Mouse (Mus musculus) hindbrain, postnatal 0 days (tissue): ENCODE data around the gene Tyro3. TPM values are rescaled to one million over a fixed set of nuclear protein-coding genes. Genes with fewer than 3 reads are reported as not detected.

Experiments
- ATAC-seq: fragments of 200-750 bp; cut with Nextera tagmentation; 2 replicates; pipeline ENCODE4 v1.8.0; 2017; ENCODE audit warnings: mild to moderate bottlenecking, moderate TSS enrichment, moderate library complexity
- DNase-seq: peaks from one replicate; pipeline ENCODE4 v3.0.0-alpha.2; 2015; ENCODE audit warnings: low spot score
- H3K27ac ChIP-seq: fragments of 300-500 bp; sonication (generic); 2 replicates; pipeline ENCODE4 v1.5.1; 2014; ENCODE audit warnings: mild to moderate bottlenecking
- H3K27me3 ChIP-seq: fragments of 300-500 bp; sonication (generic); 2 replicates; pipeline ENCODE4 v1.6.1; 2014; ENCODE audit warnings: low read length, mixed read lengths; ENCODE audit not compliant: insufficient read depth
- H3K36me3 ChIP-seq: fragments of 300-500 bp; sonication (generic); 2 replicates; pipeline ENCODE4 v1.6.1; 2014; ENCODE audit warnings: low read length, mixed read lengths; ENCODE audit not compliant: insufficient read depth
- H3K4me1 ChIP-seq: fragments of 300-500 bp; sonication (generic); 2 replicates; pipeline ENCODE4 v1.6.1; 2014; ENCODE audit warnings: antibody characterized with exemption, low read length, mixed read lengths; ENCODE audit not compliant: insufficient read depth
- H3K4me2 ChIP-seq: fragments of 300-500 bp; sonication (generic); 2 replicates; pipeline ENCODE4 v1.6.1; 2014; ENCODE audit warnings: low read depth, mild to moderate bottlenecking, low read length, moderate library complexity, mixed read lengths
- H3K4me3 ChIP-seq: fragments of 300-500 bp; sonication (generic); 2 replicates; pipeline ENCODE4 v1.5.1; 2014; ENCODE audit warnings: low read length
- H3K9ac ChIP-seq: fragments of 300-500 bp; sonication (generic); replicated peaks from 2 replicates; pipeline ENCODE4 v1.6.1; 2014; ENCODE audit warnings: mild to moderate bottlenecking, low read length, moderate library complexity, mixed read lengths
- H3K9me3 ChIP-seq: fragments of 300-500 bp; sonication (generic); 2 replicates; pipeline ENCODE4 v1.6.1; 2016; ENCODE audit warnings: low read length, mixed read lengths
- CTCF ChIP-seq: IDR thresholded peaks from 2 replicates; pipeline ENCODE4 v1.5.1; 2016; ENCODE audit warnings: antibody characterized with exemption, control low read depth, low read depth
- WGBS: fragments of 180-500 bp; shearing (Covaris S2); extraction: QIAGEN DNeasy Blood & Tissue Kit; methylation state at CpG from one replicate; pipeline ENCODE4 v1.1.7; 2014; 5-methylcytosine and 5-hydroxymethylcytosine counted together
- polyA plus RNA-seq: library from polyadenylated mRNA; unstranded; fragments of >200 nt; fragmentation: Nextera tagmentation; extraction: Ambion mirVana; gene quantifications from 2 replicates; pipeline ENCODE4 v1.2.1, GENCODE M21; 2015
- total RNA-seq: library from RNA; depleted of rRNA; stranded (reverse); fragments of >200 nt; gene quantifications from 2 replicates; pipeline ENCODE4 v1.2.3, GENCODE M21; 2014; rRNA removed

Tyro3 gene
- total and polyA plus RNA-seq, 2 experiments from 2014 or later: 26.6 to 85.8 TPM

GRCm38 (mm10) chr2:119853811-119854210, 56.3 kb downstream of the Tyro3 start:
- Histone ChIP-seq H3K4me1 (no peaks in the 10 kb centered on the region), H3K9ac (no peak overlapping the region), H3K27ac (no peak overlapping the region), H3K4me2 (no peak overlapping the region), H3K36me3 (no peaks in the 10 kb centered on the region), H3K9me3 (no peaks in the 10 kb centered on the region), H3K4me3 (no peak overlapping the region), H3K27me3 (no peaks in the 10 kb centered on the region)
- DNase-seq (no peak), ATAC-seq (no peak)
- no peak for TF ChIP-seq CTCF
- 88% methylated on average over 4 of the region's 4 CpGs for WGBS

- ATAC-seq (no peak), DNase-seq (no peak)
- Histone ChIP-seq H3K4me2 (no peak overlapping the region), H3K9me3 (no peaks in the 10 kb centered on the region), H3K27ac (no peak overlapping the region), H3K27me3 (no peaks in the 10 kb centered on the region), H3K4me1 (no peaks in the 10 kb centered on the region), H3K9ac (no peak overlapping the region), H3K4me3 (no peak overlapping the region), H3K36me3 (no peaks in the 10 kb centered on the region)
- 62% methylated on average over 6 of the region's 6 CpGs for WGBS
- no peak for TF ChIP-seq CTCF
Observed at GRCm38 (mm10) chr2:119855310-119855850, 57.8 kb downstream of the Tyro3 start.

GRCm38 (mm10) chr2:119857341-119857740, 59.8 kb downstream of the Tyro3 start:
- no peak overlapping the region for H3K9ac ChIP-seq
- no peak overlapping the region for H3K27ac ChIP-seq
- ATAC-seq (no peak), DNase-seq (no peak)
- no peak overlapping the region for H3K4me3 ChIP-seq
- TF ChIP-seq CTCF: no peak
- H3K4me1 ChIP-seq: no peaks in the 10 kb centered on the region
- H3K27me3 ChIP-seq: no peaks in the 10 kb centered on the region
- 84% methylated on average over 2 of the region's 2 CpGs for WGBS
- H3K36me3 ChIP-seq: no peaks in the 10 kb centered on the region
- H3K9me3 ChIP-seq: no peaks in the 10 kb centered on the region
- H3K4me2 ChIP-seq: no peak overlapping the region

- Histone ChIP-seq H3K4me1 (no peaks in the 10 kb centered on the region), H3K4me2 (no peak overlapping the region), H3K4me3 (no peak overlapping the region), H3K9ac (no peak overlapping the region), H3K36me3 (no peaks in the 10 kb centered on the region), H3K27me3 (no peaks in the 10 kb centered on the region), H3K9me3 (no peaks in the 10 kb centered on the region), H3K27ac (no peak overlapping the region)
- TF ChIP-seq CTCF: no peak
- ATAC-seq: no peak
- 73% methylated on average over 4 of the region's 4 CpGs for WGBS
- DNase-seq: no peak
Observed at GRCm38 (mm10) chr2:119864484-119864883, 67.0 kb downstream of the Tyro3 start.

Other genes starting within 250 kb of the Tyro3 start
- 7.1 and 8.4 TPM in 2 replicates for gene Nusap1, start 179.4 kb upstream of the Tyro3 start, total RNA-seq
- gene Nusap1, start 179.4 kb upstream of the Tyro3 start, polyA plus RNA-seq: 13.3 and 13.8 TPM in 2 replicates
- gene Oip5, start 179.3 kb upstream of the Tyro3 start, total RNA-seq: 5.8 and 6.2 TPM in 2 replicates
- gene Oip5, start 179.3 kb upstream of the Tyro3 start, polyA plus RNA-seq: 6.0 and 6.4 TPM in 2 replicates
- 16.3 and 18.2 TPM in 2 replicates for gene Ndufaf1, start 134.9 kb upstream of the Tyro3 start, total RNA-seq
- gene Ndufaf1, start 134.9 kb upstream of the Tyro3 start, polyA plus RNA-seq: 45.5 and 50.2 TPM in 2 replicates
- 17.4 and 19.8 TPM in 2 replicates for gene Rtf1, start 122.7 kb upstream of the Tyro3 start, total RNA-seq
- gene Rtf1, start 122.7 kb upstream of the Tyro3 start, polyA plus RNA-seq: 58.9 and 64.9 TPM in 2 replicates
- 5.8 and 8.5 TPM in 2 replicates for gene Itpka, start 55.4 kb upstream of the Tyro3 start, total RNA-seq
- 3.3 and 3.5 TPM in 2 replicates for gene Itpka, start 55.4 kb upstream of the Tyro3 start, polyA plus RNA-seq
- gene Ltk, start 37.3 kb upstream of the Tyro3 start, total RNA-seq: 5.8 and 8.5 TPM in 2 replicates
- 2.0 TPM in 2 replicates for gene Ltk, start 37.3 kb upstream of the Tyro3 start, polyA plus RNA-seq
- 19.6 and 22.5 TPM in 2 replicates for gene Rpap1, start 10.2 kb upstream of the Tyro3 start, total RNA-seq
- 11.2 and 11.9 TPM in 2 replicates for gene Rpap1, start 10.2 kb upstream of the Tyro3 start, polyA plus RNA-seq
- 76.4 and 77.9 TPM in 2 replicates for gene Mga, start 99.5 kb downstream of the Tyro3 start, total RNA-seq
- 11.4 and 12.6 TPM in 2 replicates for gene Mga, start 99.5 kb downstream of the Tyro3 start, polyA plus RNA-seq
- 41.3 and 41.4 TPM in 2 replicates for gene Mapkbp1, start 175.0 kb downstream of the Tyro3 start, total RNA-seq
- 5.3 and 5.5 TPM in 2 replicates for gene Mapkbp1, start 175.0 kb downstream of the Tyro3 start, polyA plus RNA-seq
- 16.3 and 18.7 TPM in 2 replicates for gene Jmjd7, start 229.8 kb downstream of the Tyro3 start, total RNA-seq
- 20.0 and 20.3 TPM in 2 replicates for gene Jmjd7, start 229.8 kb downstream of the Tyro3 start, polyA plus RNA-seq
- 2.9 and 6.8 TPM in 2 replicates for gene Gm28042, start 229.8 kb downstream of the Tyro3 start, total RNA-seq
- 1.3 and 1.8 TPM in 2 replicates for gene Gm28042, start 229.8 kb downstream of the Tyro3 start, polyA plus RNA-seq
- gene Pla2g4b, start 235.7 kb downstream of the Tyro3 start, total RNA-seq: 5.5 and 12.3 TPM in 2 replicates
- gene Pla2g4b, start 235.7 kb downstream of the Tyro3 start, polyA plus RNA-seq: 0.30 and 0.33 TPM in 2 replicates